Mouse (Mus musculus) lung, adult 2 months (tissue): ENCODE results near the gene Eral1.

Source experiments
- CTCF ChIP-seq: fragments of 200-500 bp; IDR thresholded peaks from 2 replicates; pipeline ENCODE4 v1.5.1; 2011; ENCODE audit warnings: mild to moderate bottlenecking, low read length, control low read depth; ENCODE audit not compliant: insufficient read depth
- POLR2A ChIP-seq: fragments of 200-500 bp; IDR thresholded peaks from 2 replicates; pipeline ENCODE4 v1.6.1; 2011; ENCODE audit warnings: low read depth, mild to moderate bottlenecking, control low read depth, low read length, borderline replicate concordance; ENCODE audit errors: extremely low read depth

DNA sequence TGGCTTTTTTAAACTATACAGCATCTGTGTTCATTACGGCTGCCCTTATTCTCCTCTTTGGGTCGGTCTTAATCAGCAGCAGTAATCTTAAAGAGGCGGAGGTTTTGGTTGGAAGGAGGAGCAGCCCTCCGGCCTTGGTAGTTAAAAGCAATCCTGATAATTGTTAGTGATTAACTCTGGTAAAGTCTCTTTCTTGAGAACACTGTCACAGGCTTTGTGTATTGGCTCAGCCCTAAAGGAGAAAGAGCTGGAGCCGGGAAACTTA is 35.9 kb upstream of the Eral1 start:
- no peak for TF ChIP-seq POLR2A
- no peak for TF ChIP-seq CTCF
